Mouse (Mus musculus) thymus, adult 2 months (tissue): Measurements from ENCODE around the gene Ppp1r3g. TPM values are rescaled to one million over a fixed set of nuclear protein-coding genes. Genes with fewer than 3 reads are reported as not detected.

Experiments
- DNase-seq: peaks from one replicate; pipeline ENCODE4 v3.0.0; 2021
- H3K27ac ChIP-seq: fragments of 200-500 bp; 2 replicates; pipeline ENCODE4 v1.5.1; 2012; ENCODE audit warnings: low read length, control low read depth; ENCODE audit not compliant: control insufficient read depth, insufficient read depth
- H3K27me3 ChIP-seq: fragments of 200-500 bp; 2 replicates; pipeline ENCODE4 v1.6.1; 2012; ENCODE audit warnings: mild to moderate bottlenecking, low read length, moderate library complexity, mixed read lengths; ENCODE audit not compliant: control insufficient read depth, insufficient read depth
- H3K36me3 ChIP-seq: fragments of 200-500 bp; 2 replicates; pipeline ENCODE4 v1.6.1; 2012; ENCODE audit warnings: mild to moderate bottlenecking, low read length, moderate library complexity; ENCODE audit not compliant: control insufficient read depth, insufficient read depth
- H3K4me1 ChIP-seq: fragments of 200-500 bp; replicated peaks from 2 replicates; pipeline ENCODE4 v1.6.1; 2012; ENCODE audit warnings: low read length; ENCODE audit not compliant: control insufficient read depth, insufficient read depth
- H3K4me3 ChIP-seq: fragments of 200-500 bp; 2 replicates; pipeline ENCODE4 v1.5.1; 2012; ENCODE audit warnings: mild to moderate bottlenecking, low read length, control low read depth, moderate library complexity; ENCODE audit not compliant: control insufficient read depth, insufficient read depth
- CTCF ChIP-seq: fragments of 200-500 bp; IDR thresholded peaks from 2 replicates; pipeline ENCODE4 v1.5.1; 2012; ENCODE audit warnings: mild to moderate bottlenecking, control low read depth, low read length, moderate library complexity, borderline replicate concordance; ENCODE audit not compliant: control insufficient read depth, poor library complexity, insufficient read depth; ENCODE audit errors: extremely low read depth
- POLR2A ChIP-seq: fragments of 200-500 bp; IDR thresholded peaks from 2 replicates; pipeline ENCODE4 v1.6.1; 2012; ENCODE audit warnings: mild to moderate bottlenecking, low read length, control low read depth, moderate library complexity; ENCODE audit not compliant: control insufficient read depth, poor library complexity, insufficient read depth; ENCODE audit errors: extremely low read depth
- WGBS: fragments of 180-500 bp; shearing (Covaris S2); methylation state at CpG from one replicate; pipeline ENCODE4 v1.1.7; 2018; 5-methylcytosine and 5-hydroxymethylcytosine counted together
- polyA plus RNA-seq: library from polyadenylated mRNA; depleted of rRNA; stranded (reverse); fragments of >200 nt; gene quantifications from 2 replicates; pipeline ENCODE4 v1.2.3, GENCODE M21; 2012

Gene Ppp1r3g
- polyA plus RNA-seq, 1 experiment = not detected

DNA sequence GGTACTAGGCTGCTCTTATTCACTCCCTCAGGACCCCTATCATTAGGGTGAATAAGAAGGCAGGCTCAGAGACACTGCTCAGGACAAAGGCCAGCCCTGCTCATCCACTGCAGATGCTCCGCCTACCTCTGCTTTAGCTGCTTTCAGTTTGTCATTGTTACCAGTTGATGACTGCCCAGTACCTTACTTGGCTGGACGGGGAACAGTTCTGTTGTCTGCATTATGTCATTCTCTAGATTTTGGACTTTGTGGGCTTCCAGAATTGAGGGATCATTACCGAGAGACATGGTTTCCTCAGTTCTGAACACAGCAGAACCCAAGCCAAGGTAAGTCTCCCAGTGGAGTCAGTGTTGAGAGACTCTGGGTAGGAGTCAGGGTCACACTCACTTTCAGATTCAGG, 36.6 kb downstream of the Ppp1r3g start:
- no peaks in the 10 kb centered on the region for H3K4me1 ChIP-seq
- H3K4me3 ChIP-seq = no peak overlapping the region
- DNase-seq = no peak
- TF ChIP-seq POLR2A (no peak), CTCF (no peak)
- H3K27me3 ChIP-seq = no peaks in the 10 kb centered on the region
- 94% methylated on average over 3 of the region's 3 CpGs for WGBS
- H3K27ac ChIP-seq = no peak overlapping the region
- no peaks in the 10 kb centered on the region for H3K36me3 ChIP-seq

DNA sequence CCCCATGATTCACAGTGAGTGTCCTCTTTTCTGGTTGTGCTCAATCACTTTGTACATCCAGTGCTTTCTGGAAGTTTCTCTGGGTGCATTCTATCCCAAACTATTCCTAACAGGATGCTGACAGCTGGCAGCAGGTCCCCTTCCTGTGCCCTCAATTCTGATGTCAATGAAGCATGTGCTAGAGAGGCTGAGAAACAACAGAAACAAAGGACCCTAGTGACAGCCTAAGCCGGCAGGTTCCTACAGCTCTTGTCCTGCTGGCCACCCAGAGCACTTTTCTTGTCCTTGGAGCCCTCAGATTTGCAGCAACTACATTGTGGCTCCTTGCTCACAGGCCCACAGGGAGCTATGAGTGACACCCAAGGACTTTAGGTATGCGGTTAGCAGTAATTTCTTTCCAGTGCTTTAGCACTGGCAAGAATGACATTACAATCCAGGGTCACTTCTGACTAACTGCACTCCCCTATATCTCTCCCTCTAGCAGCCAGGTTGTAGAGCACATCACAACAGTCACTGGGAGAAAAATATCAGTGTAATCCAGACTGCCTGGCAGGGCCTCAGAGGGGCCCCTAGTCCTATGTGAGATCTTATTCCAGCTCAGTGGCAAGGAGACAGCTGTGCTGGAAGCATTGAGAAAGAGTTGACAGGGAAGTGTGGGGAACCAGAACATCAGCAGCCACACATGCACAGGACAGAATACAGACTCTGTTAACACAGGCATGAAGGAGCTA, 37.2 kb downstream of the Ppp1r3g start:
- Histone ChIP-seq H3K4me1 (no peaks in the 10 kb centered on the region), H3K27ac (no peak overlapping the region)
- WGBS = 94% methylated on average over 2 of the region's 2 CpGs

GRCm38 (mm10) chr13:35997606-35998005, 39.0 kb downstream of the Ppp1r3g start:
- Histone ChIP-seq H3K4me1 (no peaks in the 10 kb centered on the region), H3K27ac (no peak overlapping the region), H3K4me3 (no peak overlapping the region), H3K36me3 (no peaks in the 10 kb centered on the region), H3K27me3 (no peaks in the 10 kb centered on the region)
- TF ChIP-seq POLR2A (no peak), CTCF (no peak)
- WGBS = 96% methylated on average over 4 of the region's 4 CpGs
- no peak for DNase-seq

More for the DNA sequence above, 37.2 kb downstream of the Ppp1r3g start:
- DNase-seq = no peak
- H3K36me3 ChIP-seq = no peaks in the 10 kb centered on the region
- no peak overlapping the region for H3K4me3 ChIP-seq
- no peak for TF ChIP-seq POLR2A
- TF ChIP-seq CTCF = no peak
- H3K27me3 ChIP-seq = no peaks in the 10 kb centered on the region

DNA sequence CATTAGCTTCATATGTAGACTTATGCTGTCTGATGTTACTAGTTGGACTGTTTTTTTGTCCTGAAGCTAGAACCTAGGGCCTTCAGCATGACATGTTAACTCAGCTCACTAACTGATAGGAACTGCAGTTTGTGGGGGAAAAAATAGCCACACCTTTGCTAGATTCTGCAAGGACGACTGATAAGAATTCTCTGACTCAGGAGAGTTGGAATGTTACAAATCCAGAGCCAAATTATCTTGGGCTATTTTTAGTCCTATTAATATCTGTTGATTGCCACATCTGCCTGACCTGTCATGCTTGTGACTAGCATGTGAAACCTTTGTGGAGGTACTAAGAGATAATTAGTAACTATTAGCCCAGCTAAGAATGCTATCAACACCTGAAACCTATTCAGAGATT, 42.2 kb downstream of the Ppp1r3g start:
- H3K27me3 ChIP-seq = no peaks in the 10 kb centered on the region
- H3K4me3 ChIP-seq = no peak overlapping the region
- H3K36me3 ChIP-seq = no peaks in the 10 kb centered on the region
- H3K27ac ChIP-seq = no peak overlapping the region
- WGBS = 92% methylated on average over 1 of the region's 1 CpGs
- DNase-seq = no peak
- no peaks in the 10 kb centered on the region for H3K4me1 ChIP-seq
- TF ChIP-seq POLR2A = no peak

DNA sequence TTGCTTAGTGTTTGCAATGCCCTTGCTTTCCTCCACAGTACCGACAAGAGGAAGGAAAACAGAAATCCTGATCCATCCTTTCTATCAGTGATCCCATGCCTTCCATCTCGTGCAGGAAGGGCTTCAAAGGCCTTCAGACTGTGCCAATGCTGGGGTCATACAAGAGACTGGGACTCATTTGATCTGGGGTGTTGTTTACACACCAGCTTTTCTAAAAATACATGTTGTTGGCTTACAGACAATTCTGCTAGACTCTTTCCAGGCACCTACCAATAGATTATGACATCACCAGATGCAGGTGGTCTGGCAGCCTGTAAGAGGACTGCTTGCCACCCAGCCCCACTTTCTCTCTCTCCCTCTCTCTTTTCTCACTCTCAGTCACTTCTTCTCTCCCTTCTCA, 51.3 kb downstream of the Ppp1r3g start:
- TF ChIP-seq POLR2A = no peak
- Histone ChIP-seq H3K27me3 (no peaks in the 10 kb centered on the region), H3K36me3 (no peaks in the 10 kb centered on the region), H3K4me1 (no peaks in the 10 kb centered on the region), H3K27ac (no peak overlapping the region), H3K4me3 (no peak overlapping the region)
- no peak for DNase-seq
- 88% methylated on average over 2 of the region's 2 CpGs for WGBS

DNA sequence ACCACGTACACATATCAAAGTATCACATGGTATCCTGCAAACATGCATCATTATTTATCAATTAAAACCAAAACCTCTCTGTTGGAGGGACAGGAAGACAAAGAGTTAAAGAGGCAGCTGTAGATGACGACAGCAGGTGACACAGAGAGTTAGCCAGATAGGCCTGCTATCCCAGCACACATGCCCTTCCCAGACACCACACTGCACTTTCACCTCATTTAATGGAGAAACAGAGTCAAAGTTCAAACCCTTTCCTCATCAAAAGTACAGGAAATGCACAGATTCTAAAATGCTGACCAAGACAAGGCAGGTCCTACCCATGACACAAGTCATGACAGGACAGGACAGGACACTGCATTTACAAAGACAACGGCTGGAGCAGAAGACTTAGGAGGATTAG, 57.0 kb downstream of the Ppp1r3g start:
- Histone ChIP-seq H3K4me3 (no peak overlapping the region), H3K27ac (no peak overlapping the region), H3K27me3 (no peaks in the 10 kb centered on the region), H3K4me1 (no peaks in the 10 kb centered on the region), H3K36me3 (no peaks in the 10 kb centered on the region)
- 92% methylated on average over 3 of the region's 3 CpGs for WGBS
- no peak for TF ChIP-seq POLR2A
- TF ChIP-seq CTCF = no peak
- DNase-seq = no peak

DNA sequence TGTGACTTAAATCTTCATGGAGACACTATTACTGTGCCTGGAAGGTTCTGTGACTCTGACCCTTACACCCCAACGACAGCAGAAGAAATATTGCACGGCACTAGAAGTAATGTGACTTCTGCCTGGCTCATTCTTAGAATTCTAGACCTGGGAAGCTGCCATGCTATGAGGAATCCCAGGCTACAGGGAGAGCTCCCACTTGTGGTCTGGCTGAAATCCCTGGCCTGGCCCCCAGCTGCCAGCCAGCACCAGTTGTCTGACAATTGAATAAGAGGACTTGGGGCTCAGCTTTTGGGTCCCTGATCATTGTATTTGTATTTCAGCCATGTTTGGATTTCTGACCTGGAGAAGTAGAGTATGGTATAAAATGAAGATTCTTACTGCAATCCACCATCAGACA, 59.4 kb downstream of the Ppp1r3g start:
- Histone ChIP-seq H3K27me3 (no peaks in the 10 kb centered on the region), H3K27ac (no peak overlapping the region), H3K4me1 (no peaks in the 10 kb centered on the region), H3K4me3 (no peak overlapping the region), H3K36me3 (no peaks in the 10 kb centered on the region)
- no peak for DNase-seq
- WGBS = 85% methylated on average over 2 of the region's 2 CpGs
- TF ChIP-seq POLR2A = no peak
- no peak for TF ChIP-seq CTCF
